Mouse (Mus musculus): ENCODE measurements around the gene Tmem107. TPM values are rescaled to one million over a fixed set of nuclear protein-coding genes. Genes with fewer than 3 reads are reported as not detected.

The Tmem107 gene
- not detected for total RNA-seq (2023)

DNA sequence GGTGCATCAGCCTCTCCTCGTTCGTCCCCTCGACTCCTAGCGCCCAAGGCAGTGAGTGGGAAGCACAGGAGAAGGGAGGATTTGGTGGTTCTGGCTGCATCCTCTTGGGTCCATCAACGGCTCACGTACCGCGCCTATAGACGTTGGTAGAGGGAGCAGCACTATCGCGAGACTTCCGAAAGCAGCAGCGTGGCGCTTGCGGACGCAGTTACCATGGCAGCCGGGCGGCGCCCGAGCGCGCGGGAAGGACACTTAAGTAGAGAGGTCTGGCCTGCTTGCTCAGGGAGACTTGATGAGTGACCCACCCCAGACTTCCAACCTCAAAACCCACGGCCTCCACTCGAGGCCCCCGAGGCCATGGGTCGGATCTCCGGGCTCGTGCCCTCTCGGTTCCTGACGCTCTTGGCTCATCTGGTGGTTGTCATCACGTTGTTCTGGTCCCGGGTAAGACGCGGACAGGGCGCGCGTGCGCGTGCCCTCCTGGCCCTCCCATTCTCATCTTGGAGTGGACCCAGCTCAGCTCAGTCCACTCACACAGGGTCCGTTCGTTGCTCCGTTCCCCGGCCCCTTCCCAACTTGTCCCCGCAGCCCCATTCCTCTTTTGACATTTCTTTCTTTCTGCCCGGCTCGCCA is at the start of gene Tmem107:
TSS of gene Tmem107 (plus strand) at position 217 of the 633 bp plus-strand sequence.

DNA sequence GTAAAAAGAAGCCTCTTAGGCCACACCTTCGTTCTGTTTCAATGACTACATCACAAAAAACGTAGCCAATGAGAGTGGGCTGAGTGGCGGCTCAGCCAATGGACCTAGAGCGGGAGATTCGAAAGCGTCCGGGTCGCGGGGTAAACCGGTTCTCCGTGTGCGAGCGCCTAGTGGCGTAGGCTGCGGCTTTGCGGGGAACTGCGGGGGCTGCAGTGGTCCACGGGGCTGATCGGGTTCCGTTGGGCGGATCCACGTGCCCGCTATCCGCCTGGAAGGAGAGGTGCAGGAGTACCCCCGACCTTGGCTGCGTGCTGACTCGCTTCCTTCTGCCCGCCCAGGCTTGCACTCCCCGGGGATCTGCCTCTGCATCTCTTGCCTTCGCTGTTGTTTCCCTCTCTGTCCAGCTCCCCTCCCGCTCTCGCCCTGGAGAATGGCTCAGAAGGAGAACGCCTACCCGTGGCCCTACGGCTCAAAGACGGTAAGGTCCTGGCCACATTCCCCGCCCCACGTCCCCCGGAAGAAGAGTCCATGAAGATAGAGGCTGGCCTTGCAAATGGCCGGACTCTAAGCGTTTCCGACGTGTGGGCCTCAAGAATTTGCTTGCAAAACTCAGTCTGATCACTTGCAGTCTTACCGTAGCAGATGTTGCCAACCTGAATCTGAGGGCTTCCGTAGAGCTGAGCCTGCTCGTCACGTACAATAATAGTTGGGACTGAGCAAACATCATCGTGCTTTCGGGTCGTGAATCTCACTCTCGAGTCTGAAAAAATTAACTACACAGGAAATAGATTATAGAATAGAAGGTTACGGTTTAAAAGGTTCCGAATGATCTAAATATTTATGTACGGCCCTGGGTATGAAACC is 24.8 kb upstream of the Tmem107 start, which contains the start of gene Aurkb:
TSS of gene Aurkb (plus strand) at position 117 of the 864 bp plus-strand sequence.

DNA sequence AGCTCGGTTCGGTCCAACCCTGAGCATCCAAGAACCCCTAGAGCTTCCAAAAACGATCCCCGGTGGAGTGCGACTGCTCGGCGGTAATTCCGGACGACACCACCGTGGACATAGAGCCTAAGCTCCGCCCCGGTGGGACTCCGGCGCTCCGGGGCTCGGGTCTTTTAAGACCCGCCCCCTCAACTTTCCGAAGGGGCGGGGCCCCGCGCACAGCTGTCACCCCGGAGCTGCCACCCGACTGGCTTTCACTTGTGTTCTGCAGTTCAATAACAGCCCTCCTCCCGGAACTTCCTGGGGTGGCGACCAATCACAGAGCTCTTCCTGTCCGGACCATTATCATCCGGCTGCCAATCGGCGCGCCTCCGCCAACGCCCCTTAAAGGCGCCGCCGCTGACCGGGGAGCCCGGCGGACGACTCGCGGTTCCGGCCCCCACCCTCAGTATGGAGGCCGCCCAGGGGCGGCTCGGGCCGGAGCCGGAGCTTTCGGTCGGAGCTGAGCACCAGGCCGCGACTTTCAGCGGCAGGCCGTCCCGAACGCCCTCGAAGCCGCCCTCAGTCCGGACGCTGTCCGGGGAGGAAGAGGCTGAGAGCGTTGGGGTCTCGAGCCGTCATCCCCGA is 11.1 kb upstream of the Tmem107 start, which contains the start of gene Borcs6:
TSS of gene Borcs6 (plus strand) at position 361 of the 618 bp plus-strand sequence.

GRCm38 (mm10) chr11:69088103-69088855 is 17.7 kb downstream of the Tmem107 start, which contains the start of gene Vamp2:
Gene Vamp2, plus strand, starts transcription at chr11:69088490.

DNA sequence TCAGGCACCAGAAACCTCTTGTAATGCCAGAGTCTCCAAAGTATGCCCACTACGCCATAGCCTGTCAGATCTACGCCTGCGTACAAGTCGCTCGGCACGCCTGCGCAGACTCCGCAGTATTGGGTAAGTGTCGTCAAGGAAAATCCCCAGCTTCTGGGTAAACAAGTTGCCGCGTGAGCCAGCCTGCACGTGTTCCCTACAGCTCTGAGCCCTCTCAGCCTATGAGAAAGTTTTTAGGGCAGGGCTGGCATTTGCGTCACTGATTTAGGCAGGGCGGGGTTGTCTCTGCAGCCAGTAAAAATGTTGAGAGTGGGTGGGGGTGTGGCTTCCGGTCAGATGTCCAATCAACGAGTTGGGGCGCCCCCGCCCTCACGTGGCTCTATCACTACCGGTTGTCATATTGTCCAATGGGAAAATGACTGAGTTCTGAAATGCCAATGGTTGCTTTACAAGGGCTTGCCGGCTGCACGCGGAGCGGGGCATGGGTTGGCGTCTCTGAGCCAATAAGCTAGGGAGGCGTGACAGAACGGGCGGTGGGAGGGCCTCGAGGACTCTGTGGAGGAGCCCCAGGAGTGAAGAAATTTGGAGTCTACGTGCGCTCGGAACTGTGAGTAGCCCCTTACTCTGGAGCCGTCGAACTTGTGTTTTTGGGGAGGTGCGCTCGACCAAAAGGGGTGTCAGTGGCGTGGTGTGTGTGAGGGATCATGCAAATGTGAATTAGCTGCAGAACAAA is 24.3 kb downstream of the Tmem107 start, which contains the start of gene Per1:
TSS of gene Per1 (plus strand) at position 521 of the 733 bp plus-strand sequence.

GRCm38 (mm10) chr11:69120221-69121000 is 49.8 kb downstream of the Tmem107 start, which contains the start of gene Hes7:
Gene Hes7, plus strand, starts transcription at chr11:69120404.

GRCm38 (mm10) chr11:69122336-69122951 is 51.8 kb downstream of the Tmem107 start, which contains the start of gene 9130213A22Rik:
Gene 9130213A22Rik, minus strand, starts transcription at chr11:69122589.

Other genes with a start within 250 kb of the Tmem107 start
- 90.2 TPM for gene Ndel1, start 198.9 kb upstream of the Tmem107 start, total RNA-seq (2023)
- not detected for gene Rnf222, start 182.3 kb upstream of the Tmem107 start, total RNA-seq (2023)
- gene Rpl26, start 169.2 kb upstream of the Tmem107 start, total RNA-seq (2023) = 2,913 TPM
- gene Odf4, start 143.7 kb upstream of the Tmem107 start, total RNA-seq (2023) = not detected
- gene Arhgef15, start 113.3 kb upstream of the Tmem107 start, total RNA-seq (2023) = 0.50 TPM
- 2.9 TPM for gene Slc25a35, start 102.7 kb upstream of the Tmem107 start, total RNA-seq (2023)
- 2.8 TPM for gene Rangrf, start 95.6 kb upstream of the Tmem107 start, total RNA-seq (2023)
- 20.6 TPM for gene Pfas, start 62.3 kb upstream of the Tmem107 start, total RNA-seq (2023)
- gene Ctc1, start 54.9 kb upstream of the Tmem107 start, total RNA-seq (2023) = 19.9 TPM
- gene Aurkb, start 25.2 kb upstream of the Tmem107 start, total RNA-seq (2023) = 1.5 TPM
- gene Borcs6, start 11.1 kb upstream of the Tmem107 start, total RNA-seq (2023) = 9.1 TPM
- 260 TPM for gene Vamp2, start 17.7 kb downstream of the Tmem107 start, total RNA-seq (2023)
- 696 TPM for gene Per1, start 24.4 kb downstream of the Tmem107 start, total RNA-seq (2023)
- gene Hes7, start 49.6 kb downstream of the Tmem107 start, total RNA-seq (2023) = not detected
- gene 9130213A22Rik, start 51.8 kb downstream of the Tmem107 start, total RNA-seq (2023) = not detected
- 1.6 TPM for gene Aloxe3, start 55.1 kb downstream of the Tmem107 start, total RNA-seq (2023)
- gene Alox12b, start 86.2 kb downstream of the Tmem107 start, total RNA-seq (2023) = not detected
- 1.1 TPM for gene Alox8, start 127.0 kb downstream of the Tmem107 start, total RNA-seq (2023)
- gene Gucy2e, start 166.2 kb downstream of the Tmem107 start, total RNA-seq (2023) = not detected

Data from CD4-positive naive resting alpha-beta T cell, adult 76 days (primary cell).